8 mouse cellular contexts compared by ENCODE assay signal in genomic region chr17:50188662-50189345, GRCm38 (mm10). TPM values are rescaled to one million over a fixed set of nuclear protein-coding genes. Genes with fewer than 3 reads are reported as not detected.
A peak's percentile ranks its signal among the peaks of the same experiment; 100 is the strongest.
DNase-seq lines count a peak whose midpoint lies in the region; ATAC-seq and TF ChIP-seq lines count a peak whose summit lies in the region.

No protein-coding gene starts in this region.

- dilution Hi-C loops in CH12.LX (cut with MboI; ENCODE audit: extremely low pct_ligation_motif_present, extremely low pct_unique_long_range_greater_than_20kb, low sequenced_read_pairs) = no loop called here

- H3K4me3 ChIP-seq in heart, embryonic 11.5 days (ENCODE audit: low read depth, low read length) = peak overlapping the region; percentile 71
- H3K4me3 ChIP-seq in CH12.LX (replicated peaks in 1 of 3; ENCODE audit: low read depth in 2 of 3, low read length in 2 of 3, poor library complexity in 1 of 3) = peak overlapping the region; percentile 87 to 94 (median 88)
- H3K4me3 ChIP-seq in hindbrain, embryonic 10.5 days = peak overlapping the region; percentile 63; the same call in 1 of the 2 replicates
- no peak overlapping the region for H3K4me3 ChIP-seq in liver, embryonic 15.5 days (replicated peaks)

- H3K9me3 ChIP-seq in heart, embryonic 11.5 days (replicated peaks; ENCODE audit: control insufficient read depth, low read length) = no peaks in the 10 kb centered on the region
- H3K9me3 ChIP-seq in CH12.LX (replicated peaks; ENCODE audit: low read length) = no peaks in the 10 kb centered on the region
- no peaks in the 10 kb centered on the region for H3K9me3 ChIP-seq in hindbrain, embryonic 10.5 days
- H3K9me3 ChIP-seq in liver, embryonic 15.5 days (replicated peaks) = no peaks in the 10 kb centered on the region

- in situ Hi-C loops in CH12.LX (cut with MboI; ENCODE audit: low pct_ligation_motif_present, low pct_unique_long_range_greater_than_20kb, low sequenced_read_pairs) = loop anchor here (10.0 kb wide), 1 partner anchor 104 kb away; no protein-coding TSS in a partner anchor

- no peak for DNase-seq in heart, postnatal 25 days (ENCODE audit: low spot score)
- no peak for DNase-seq in CH12.LX (ENCODE audit: extremely low read depth)
- no peak for DNase-seq in hindbrain, embryonic 10.5 days (ENCODE audit: low spot score)
- no peak for DNase-seq in urinary bladder, adult 2 months (ENCODE audit: low spot score)
- no peak for DNase-seq in cerebellum, adult 11-12 months
- DNase-seq in thymus, adult 18-20 months = no peak

- peak overlapping the region; percentile 96; the same call in 1 of the 2 replicates for H3K4me2 ChIP-seq in heart, embryonic 11.5 days
- peak overlapping the region; percentile 88 for H3K4me2 ChIP-seq in CH12.LX (ENCODE audit: insufficient read depth, low read depth, poor library complexity, severe bottlenecking)
- H3K4me2 ChIP-seq in liver, embryonic 15.5 days = peak overlapping the region; percentile 78; the same call in 1 of the 2 replicates

- no peak for TF ChIP-seq POLR2A in CH12.LX (IDR thresholded peaks at IDR 0.05; ENCODE audit: low read depth, low read length)

- H3K4me1 ChIP-seq in heart, embryonic 11.5 days (ENCODE audit: control insufficient read depth, insufficient read depth, low read length) = no peaks in the 10 kb centered on the region
- peaks cover 23 to 56% of the 10 kb centered on the region in 2 experiments for H3K4me1 ChIP-seq in CH12.LX (ENCODE audit: control insufficient read depth in 1 of 2, insufficient read depth in 2 of 2)
- peaks cover 26% of the 10 kb centered on the region for H3K4me1 ChIP-seq in hindbrain, embryonic 10.5 days (replicated peaks)
- peaks cover 14% of the 10 kb centered on the region for H3K4me1 ChIP-seq in liver, embryonic 15.5 days (replicated peaks)

- H3K79me2 ChIP-seq in CH12.LX (replicated peaks; ENCODE audit: control insufficient read depth, extremely low read depth, insufficient read depth, poor library complexity, severe bottlenecking) = peaks cover 78% of the 10 kb centered on the region

- 67% methylated on average over 12 of the region's 12 CpGs for WGBS in heart, embryonic 11.5 days (ENCODE audit: insufficient replicate concordance)
- 79% methylated on average over 12 of the region's 12 CpGs for WGBS in hindbrain, embryonic 10.5 days
- WGBS in liver, embryonic 15.5 days (ENCODE audit: insufficient replicate concordance) = 58% methylated on average over 12 of the region's 12 CpGs

- no peaks in the 10 kb centered on the region for H3K36me3 ChIP-seq in heart, embryonic 11.5 days (ENCODE audit: control insufficient read depth, insufficient read depth, low read length)
- peaks cover 31 to 70% of the 10 kb centered on the region in 2 experiments for H3K36me3 ChIP-seq in CH12.LX (replicated peaks in 1 of 2; ENCODE audit: control insufficient read depth in 1 of 2, insufficient read depth in 1 of 2, low read length in 1 of 2)
- no peaks in the 10 kb centered on the region for H3K36me3 ChIP-seq in hindbrain, embryonic 10.5 days
- H3K36me3 ChIP-seq in liver, embryonic 15.5 days (replicated peaks) = no peaks in the 10 kb centered on the region

- intact Hi-C loops in heart, postnatal 25 days (cut with DNase I) = loop anchor here (2.0 kb wide), 1 partner anchor 40 kb away; no protein-coding TSS in a partner anchor

- TF ChIP-seq CTCF in CH12.LX (conservative IDR thresholded peaks at IDR 0.05 in 1 of 2, IDR thresholded peaks at IDR 0.05 in 1 of 2; ENCODE audit: low read depth in 2 of 2, low read length in 2 of 2) = no peak; a peak in 1 of 4 replicates

- no peak for TF ChIP-seq EP300 in CH12.LX (IDR thresholded peaks at IDR 0.05; ENCODE audit: low read length)

- TF ChIP-seq RAD21 in CH12.LX (IDR thresholded peaks at IDR 0.05; ENCODE audit: low read depth, low read length) = peak; percentile 26

- H3K27me3 ChIP-seq in heart, embryonic 11.5 days (ENCODE audit: control insufficient read depth, insufficient read depth, low read length) = peaks cover 21% of the 10 kb centered on the region
- H3K27me3 ChIP-seq in CH12.LX (replicated peaks) = no peaks in the 10 kb centered on the region
- H3K27me3 ChIP-seq in hindbrain, embryonic 10.5 days (ENCODE audit: insufficient read depth, poor library complexity, severe bottlenecking) = peaks cover 55% of the 10 kb centered on the region
- peaks cover 50% of the 10 kb centered on the region for H3K27me3 ChIP-seq in liver, embryonic 15.5 days

- ATAC-seq in heart, embryonic 11.5 days (replicated peaks; ENCODE audit: insufficient number of reproducible peaks, low FRiP score, low TSS enrichment) = no peak
- ATAC-seq in liver, embryonic 15.5 days (ENCODE audit: insufficient read depth) = no peak; the same call in 1 of the 2 replicates

- H3K27ac ChIP-seq in heart, embryonic 11.5 days (ENCODE audit: low read depth, low read length) = no peak overlapping the region
- peak overlapping the region; percentile 96 for H3K27ac ChIP-seq in CH12.LX (ENCODE audit: insufficient read depth, low read depth)
- no peak overlapping the region for H3K27ac ChIP-seq in hindbrain, embryonic 10.5 days
- H3K27ac ChIP-seq in liver, embryonic 15.5 days (replicated peaks) = no peak overlapping the region

- no peak overlapping the region for H3K9ac ChIP-seq in heart, embryonic 11.5 days (ENCODE audit: low read depth, low read length)
- H3K9ac ChIP-seq in CH12.LX (ENCODE audit: insufficient read depth, low read depth) = peak overlapping the region; percentile 89
- no peak overlapping the region for H3K9ac ChIP-seq in liver, embryonic 15.5 days

TF ChIP-seq in CH12.LX, 34 proteins besides CTCF, POLR2A, EP300 and RAD21:
- TF ChIP-seq ELF1 (IDR thresholded peaks at IDR 0.05; ENCODE audit: low read depth, low read length) = no peak
- TF ChIP-seq ZMIZ1 (IDR thresholded peaks at IDR 0.05; ENCODE audit: low read depth, low read length) = peak; percentile 68; the same call in 1 of the 2 replicates
- TF ChIP-seq GABPA (IDR thresholded peaks at IDR 0.05; ENCODE audit: insufficient replicate concordance, low read depth, low read length) = no peak
- TF ChIP-seq ETS1 (conservative IDR thresholded peaks at IDR 0.05; ENCODE audit: low read depth, low read length) = no peak
- TF ChIP-seq RCOR1 (conservative IDR thresholded peaks at IDR 0.05; ENCODE audit: low read depth, low read length) = no peak
- no peak for TF ChIP-seq NELFE (IDR thresholded peaks at IDR 0.05; ENCODE audit: low read depth, low read length)
- TF ChIP-seq JUN (IDR thresholded peaks at IDR 0.05; ENCODE audit: insufficient read depth, low read depth, low read length) = no peak
- 0 out of 2 replicates have a peak, but pooled peaks have one; percentile 5 for TF ChIP-seq CHD1 (IDR thresholded peaks at IDR 0.05; ENCODE audit: low read depth, low read length)
- TF ChIP-seq MYC (IDR thresholded peaks at IDR 0.05; ENCODE audit: low read depth, low read length) = 0 out of 2 replicates have a peak, but pooled peaks have one; percentile 41
- TF ChIP-seq MEF2A (IDR thresholded peaks at IDR 0.05; ENCODE audit: borderline replicate concordance, low read depth, low read length) = peak; percentile 9; the same call in 1 of the 2 replicates
- peak; percentile 53; the same call in 1 of the 2 replicates for TF ChIP-seq SIN3A (IDR thresholded peaks at IDR 0.05; ENCODE audit: low read length)
- TF ChIP-seq PAX5 (IDR thresholded peaks at IDR 0.05; ENCODE audit: low read length) = no peak
- no peak for TF ChIP-seq TCF12 (IDR thresholded peaks at IDR 0.05; ENCODE audit: low read depth, low read length)
- peak; percentile 19; the same call in 1 of the 2 replicates for TF ChIP-seq IRF4 (IDR thresholded peaks at IDR 0.05; ENCODE audit: low read depth, low read length)

RNA-seq across cellular contexts. Expression of gene Rftn1, which starts 1.7 kb away (rescaled TPM):
- 11.2 and 13.8 TPM in 2 replicates for polyA plus RNA-seq in heart, embryonic 11.5 days (2014; fragmentation: Nextera tagmentation; extraction: Ambion mirVana)
- total RNA-seq in heart, postnatal 25 days (2021) = 10 to 100 TPM; 50.3 to 51.5 TPM
- total RNA-seq in CH12.LX (2012; rRNA removed) (52.5 and 76.2 TPM in 2 replicates), CH12.LX (2014; rRNA removed) (60.5 and 71.7 TPM in 2 replicates)
- polyA plus RNA-seq in CH12.LX (2012; ENCODE audit: insufficient read length, low read depth) = 66.2 and 80.6 TPM in 2 replicates
- 4.9 and 7.6 TPM in 2 replicates for polyA plus RNA-seq in hindbrain, embryonic 10.5 days (2016; fragmentation: Nextera tagmentation; extraction: Ambion mirVana)
- 3.6 and 3.9 TPM in 2 replicates for polyA plus RNA-seq in liver, embryonic 15.5 days (2015; fragmentation: Nextera tagmentation; extraction: Ambion mirVana)
- polyA plus RNA-seq in urinary bladder, adult 2 months (2012; rRNA removed) = 8.3 and 9.6 TPM in 2 replicates
